Mouse (Mus musculus) cerebellum, adult 2 months (tissue): ENCODE data around the gene Kcne4. TPM values are rescaled to one million over a fixed set of nuclear protein-coding genes. Genes with fewer than 3 reads are reported as not detected.

ENCODE experiments used
- DNase-seq, 2 experiments: peaks; one replicate each; pipeline ENCODE4 v3.0.0; 2021
- H3K27ac ChIP-seq: fragments of 200-500 bp; 2 replicates; pipeline ENCODE4 v1.5.1; 2012; ENCODE audit warnings: low read length, control low read depth, inconsistent platforms; ENCODE audit not compliant: insufficient read depth
- H3K27me3 ChIP-seq: fragments of 200-500 bp; 2 replicates; pipeline ENCODE4 v1.6.1; 2012; ENCODE audit warnings: inconsistent platforms, mild to moderate bottlenecking, low read length, moderate library complexity; ENCODE audit not compliant: control insufficient read depth, insufficient read depth
- H3K4me1 ChIP-seq: fragments of 200-500 bp; 2 replicates; pipeline ENCODE4 v1.6.1; 2011; ENCODE audit warnings: low read length; ENCODE audit not compliant: control insufficient read depth, insufficient read depth
- H3K4me3 ChIP-seq: fragments of 200-500 bp; replicated peaks from 2 replicates; pipeline ENCODE3; 2011; ENCODE audit warnings: mild to moderate bottlenecking, low read depth, low read length, control low read depth; ENCODE audit not compliant: insufficient read depth
- CTCF ChIP-seq: fragments of 200-500 bp; IDR thresholded peaks from 2 replicates; pipeline ENCODE4 v1.5.1; 2011; ENCODE audit warnings: low read depth, mild to moderate bottlenecking, control low read depth, low read length, moderate library complexity, borderline replicate concordance; ENCODE audit not compliant: insufficient read depth
- POLR2A ChIP-seq: fragments of 200-500 bp; IDR thresholded peaks from 2 replicates; pipeline ENCODE4 v1.6.1; 2011; ENCODE audit warnings: low read length, control low read depth, borderline replicate concordance; ENCODE audit not compliant: insufficient read depth
- WGBS: fragments of 180-500 bp; shearing (Covaris S2); methylation state at CpG from one replicate; pipeline ENCODE4 v1.1.7; 2018; 5-methylcytosine and 5-hydroxymethylcytosine counted together
- polyA plus RNA-seq: library from polyadenylated mRNA; depleted of rRNA; stranded (reverse); fragments of >200 nt; gene quantifications from 2 replicates; pipeline ENCODE4 v1.2.3, GENCODE M21; 2012; rRNA removed

The Kcne4 gene
- polyA plus RNA-seq, 1 experiment: 0.56 TPM

DNA sequence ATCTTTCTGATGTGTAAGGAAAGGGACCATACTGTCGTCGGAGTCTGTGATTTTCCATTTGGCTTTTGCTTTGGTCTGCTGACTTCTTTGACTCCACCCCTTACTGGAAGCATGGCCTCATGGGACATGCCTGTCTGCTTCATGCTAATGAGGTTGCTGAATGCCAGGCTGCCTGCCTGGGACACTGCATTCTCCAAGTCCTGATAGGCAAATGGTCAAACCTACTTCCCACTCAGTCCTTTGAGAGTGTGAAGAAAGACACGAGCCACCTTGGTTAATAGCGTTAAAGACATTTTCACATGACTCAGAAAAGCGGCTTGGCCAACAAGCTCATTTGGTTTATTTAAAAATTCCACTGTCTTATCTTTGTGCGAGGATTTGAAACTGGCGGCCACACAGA lies 43.5 kb downstream of the Kcne4 start:
- H3K27ac ChIP-seq: no peak overlapping the region
- no peaks in the 10 kb centered on the region for H3K27me3 ChIP-seq
- H3K4me1 ChIP-seq: no peaks in the 10 kb centered on the region; the same call in 1 of the 2 replicates
- TF ChIP-seq POLR2A: no peak
- TF ChIP-seq CTCF: no peak
- no peak for DNase-seq
- no peak overlapping the region for H3K4me3 ChIP-seq
- 59% methylated on average over 7 of the region's 7 CpGs for WGBS

DNA sequence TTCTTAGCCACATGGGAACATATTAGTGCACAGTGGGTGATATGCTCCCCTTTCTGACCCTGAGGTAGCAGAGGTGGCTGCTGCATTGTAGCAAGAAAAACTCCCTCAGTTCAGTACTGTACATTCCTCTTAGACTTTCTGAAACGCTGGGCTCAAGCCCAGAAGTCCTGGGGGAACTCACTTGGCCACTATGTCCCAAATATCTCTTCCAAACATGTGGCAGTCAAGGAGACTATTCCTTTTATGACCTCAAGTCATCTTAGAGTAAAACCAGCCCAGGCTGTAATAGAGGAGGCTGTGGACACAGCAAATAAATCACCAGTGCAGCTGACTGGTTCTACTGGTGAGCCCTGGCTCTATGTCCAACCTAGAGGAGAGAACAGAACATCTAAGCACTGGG lies 45.7 kb downstream of the Kcne4 start:
- Histone ChIP-seq H3K27ac (no peak overlapping the region), H3K27me3 (no peaks in the 10 kb centered on the region), H3K4me1 (no peaks in the 10 kb centered on the region; the same call in 1 of the 2 replicates), H3K4me3 (no peak overlapping the region)
- no peak for TF ChIP-seq POLR2A
- TF ChIP-seq CTCF: no peak
- no peak for DNase-seq
- 23% methylated on average over 1 of the region's 1 CpGs for WGBS

DNA sequence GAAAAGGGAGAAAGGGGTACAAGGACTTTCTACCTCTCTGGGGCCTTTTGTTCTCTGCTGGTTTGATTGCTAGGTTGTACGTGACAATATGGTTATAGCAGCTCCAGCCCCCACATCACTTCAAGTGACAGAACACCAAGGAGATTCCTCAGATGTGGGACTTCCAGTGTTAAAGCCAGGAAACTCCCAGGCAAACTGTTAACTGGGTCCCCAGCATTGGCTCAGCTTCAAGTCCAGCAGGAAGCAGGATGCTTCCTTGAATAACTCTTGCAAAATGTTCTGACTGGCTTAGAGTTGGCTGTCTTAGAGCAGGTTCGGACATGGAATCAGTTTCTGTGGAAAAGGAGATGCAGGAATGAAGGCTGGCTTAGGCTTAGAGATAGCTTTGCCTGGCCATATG lies 47.3 kb downstream of the Kcne4 start:
- Histone ChIP-seq H3K27me3 (no peaks in the 10 kb centered on the region), H3K27ac (no peak overlapping the region), H3K4me1 (no peaks in the 10 kb centered on the region; the same call in 1 of the 2 replicates), H3K4me3 (no peak overlapping the region)
- TF ChIP-seq POLR2A (no peak), CTCF (no peak)
- peak in 1 of 2 experiments; percentile 5 for DNase-seq
- 33% methylated on average over 2 of the region's 2 CpGs for WGBS

DNA sequence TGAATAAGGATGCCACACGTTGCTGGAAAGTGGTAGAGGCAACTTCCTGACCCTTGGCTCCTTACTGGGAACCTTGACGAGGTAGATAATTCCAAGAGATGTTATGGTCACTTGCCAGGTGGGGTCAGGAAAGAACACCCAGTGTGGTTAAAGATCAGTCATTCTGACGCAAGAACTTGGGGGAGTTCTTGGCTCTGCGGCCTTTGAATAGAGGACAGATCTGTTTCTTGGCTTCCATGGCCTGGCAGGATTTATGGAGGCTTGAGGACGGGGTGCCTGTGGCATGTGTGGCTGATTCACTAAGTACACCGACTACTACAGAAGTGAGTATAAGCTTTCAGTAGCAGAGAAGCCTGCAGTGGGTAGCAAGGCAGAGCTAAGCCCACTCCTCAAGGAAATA lies 47.8 kb downstream of the Kcne4 start:
- Histone ChIP-seq H3K4me1 (no peaks in the 10 kb centered on the region; the same call in 1 of the 2 replicates), H3K27ac (no peak overlapping the region), H3K4me3 (no peak overlapping the region), H3K27me3 (no peaks in the 10 kb centered on the region)
- TF ChIP-seq POLR2A (no peak), CTCF (no peak)
- 19% methylated on average over 6 of the region's 6 CpGs for WGBS
- no peak for DNase-seq

DNA sequence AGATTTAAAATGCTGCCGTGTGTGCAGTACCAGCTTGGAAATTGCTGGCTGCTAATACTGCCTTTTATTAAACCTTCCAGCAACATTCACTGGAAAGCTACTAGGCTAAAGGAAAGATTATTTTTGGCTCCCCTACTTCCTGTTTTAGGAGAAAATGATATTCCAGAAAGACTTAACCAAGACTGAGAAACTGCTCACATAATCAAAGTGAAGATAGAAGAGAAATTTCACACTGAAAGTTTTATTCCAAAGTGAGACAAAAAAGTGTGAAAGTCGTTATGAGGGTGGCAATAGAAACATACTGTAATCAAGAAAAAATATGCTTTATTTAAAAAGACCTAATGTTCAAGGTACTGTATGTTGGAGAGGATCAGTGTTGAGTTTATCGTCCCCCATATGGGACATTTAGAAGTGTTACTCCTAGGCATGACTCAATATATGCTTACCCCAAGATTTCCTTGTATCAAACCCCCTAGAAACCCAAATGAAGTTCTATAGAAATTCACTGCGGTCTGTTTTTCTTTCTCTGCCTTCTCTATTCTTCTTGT lies 48.3 kb downstream of the Kcne4 start:
- H3K27ac ChIP-seq: no peak overlapping the region

DNA sequence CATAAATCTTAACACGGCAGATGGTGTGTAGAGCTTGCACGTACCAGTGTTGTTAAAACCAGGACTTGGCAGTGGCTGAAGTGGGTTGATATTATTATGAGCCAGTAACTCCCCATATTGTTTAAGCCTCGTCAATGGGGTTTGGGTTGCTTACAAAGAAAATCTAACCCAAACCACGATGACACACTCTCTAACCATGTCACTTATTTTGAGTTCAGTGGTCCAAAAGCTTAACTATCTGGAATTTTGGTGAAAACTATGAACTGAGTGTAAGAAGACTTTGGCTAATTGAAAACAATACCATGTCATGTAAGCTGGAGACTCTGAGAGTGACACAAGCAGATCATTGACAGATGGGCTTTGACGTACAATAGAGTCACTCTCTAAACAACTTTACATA lies 49.4 kb downstream of the Kcne4 start:
- no peak for DNase-seq
- Histone ChIP-seq H3K27me3 (no peaks in the 10 kb centered on the region), H3K4me1 (no peaks in the 10 kb centered on the region; the same call in 1 of the 2 replicates), H3K4me3 (no peak overlapping the region), H3K27ac (no peak overlapping the region)
- 75% methylated on average over 5 of the region's 5 CpGs for WGBS
- TF ChIP-seq POLR2A (no peak), CTCF (no peak)

More for the DNA sequence above, 48.3 kb downstream of the Kcne4 start:
- 78% methylated on average over 4 of the region's 4 CpGs for WGBS
- Histone ChIP-seq H3K27me3 (no peaks in the 10 kb centered on the region), H3K4me1 (no peaks in the 10 kb centered on the region; the same call in 1 of the 2 replicates), H3K4me3 (no peak overlapping the region)
- TF ChIP-seq POLR2A (no peak), CTCF (no peak)
- no peak for DNase-seq

DNA sequence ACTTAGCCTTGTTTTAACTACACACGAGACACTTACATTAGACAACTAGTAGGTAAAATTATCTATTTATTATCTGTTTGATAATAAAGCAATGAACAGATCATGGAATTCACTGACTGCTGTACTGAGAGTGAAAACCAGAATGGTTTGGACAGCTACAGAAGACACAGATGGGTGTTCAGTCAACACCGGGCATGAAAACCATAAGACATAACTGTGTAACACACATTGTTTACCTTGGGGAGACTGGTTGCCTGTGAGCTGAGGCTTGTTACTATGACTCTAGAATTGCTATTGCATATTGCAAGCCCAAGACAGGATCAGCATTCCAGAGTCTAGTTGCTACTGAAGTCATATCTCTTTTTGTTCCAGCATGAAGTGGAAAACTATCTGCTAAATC lies 49.9 kb downstream of the Kcne4 start:
- no peak overlapping the region for H3K4me3 ChIP-seq
- H3K27ac ChIP-seq: no peak overlapping the region
- no peak for TF ChIP-seq CTCF
- TF ChIP-seq POLR2A: no peak
- DNase-seq: no peak
- WGBS: 94% methylated on average over 2 of the region's 2 CpGs
- H3K4me1 ChIP-seq: no peaks in the 10 kb centered on the region; the same call in 1 of the 2 replicates
- no peaks in the 10 kb centered on the region for H3K27me3 ChIP-seq

Other genes with a start within 250 kb of the Kcne4 start
- 89.9 and 91.8 TPM in 2 replicates for gene Acsl3, start 158.9 kb upstream of the Kcne4 start, polyA plus RNA-seq
- gene Utp14b, start 158.7 kb upstream of the Kcne4 start, polyA plus RNA-seq: 6.2 and 6.5 TPM in 2 replicates